Mouse (Mus musculus): ENCODE data around the gene Mpped2. TPM values are rescaled to one million over a fixed set of nuclear protein-coding genes. Genes with fewer than 3 reads are reported as not detected.

The Mpped2 gene
- total and polyA plus RNA-seq, 3 experiments: not detected

GRCm38 (mm10) chr2:106677449-106677848 lies 15.6 kb upstream of the Mpped2 start:
- no peak for TF ChIP-seq RCOR1 (conservative IDR thresholded peaks at IDR 0.05; ENCODE audit: low read depth, low read length)
- in situ Hi-C loops (cut with MboI; ENCODE audit: low pct_ligation_motif_present, low pct_unique_long_range_greater_than_20kb, low sequenced_read_pairs): no loop called here
- dilution Hi-C loops (cut with MboI; ENCODE audit: extremely low pct_ligation_motif_present, extremely low pct_unique_long_range_greater_than_20kb, low sequenced_read_pairs): no loop called here
- H3K36me3 ChIP-seq (replicated peaks in 1 of 2; ENCODE audit: control insufficient read depth in 1 of 2, insufficient read depth in 1 of 2, low read length in 1 of 2): no peaks in the 10 kb centered on the region
- no peak for DNase-seq (ENCODE audit: extremely low read depth)
- no peaks in the 10 kb centered on the region for H3K27me3 ChIP-seq (replicated peaks)
- H3K4me3 ChIP-seq (replicated peaks in 1 of 3; ENCODE audit: low read depth in 2 of 3, low read length in 2 of 3, poor library complexity in 1 of 3): no peak overlapping the region
- no peak overlapping the region for H3K9ac ChIP-seq (ENCODE audit: insufficient read depth, low read depth)
- peaks cover 58% of the 10 kb centered on the region for H3K9me3 ChIP-seq (replicated peaks; ENCODE audit: low read length)
- H3K27ac ChIP-seq (ENCODE audit: insufficient read depth, low read depth): no peak overlapping the region
- H3K4me1 ChIP-seq (ENCODE audit: control insufficient read depth in 1 of 2, insufficient read depth in 2 of 2): no peaks in the 10 kb centered on the region
- no peak overlapping the region for H3K4me2 ChIP-seq (ENCODE audit: insufficient read depth, low read depth, poor library complexity, severe bottlenecking)
- H3K79me2 ChIP-seq (replicated peaks; ENCODE audit: control insufficient read depth, extremely low read depth, insufficient read depth, poor library complexity, severe bottlenecking): no peaks in the 10 kb centered on the region

- no peaks in the 10 kb centered on the region for H3K36me3 ChIP-seq (replicated peaks in 1 of 2; ENCODE audit: control insufficient read depth in 1 of 2, insufficient read depth in 1 of 2, low read length in 1 of 2)
- in situ Hi-C loops (cut with MboI; ENCODE audit: low pct_ligation_motif_present, low pct_unique_long_range_greater_than_20kb, low sequenced_read_pairs): no loop called here
- TF ChIP-seq USF2 (conservative IDR thresholded peaks at IDR 0.05; ENCODE audit: low read depth, low read length) (no peak), USF1 (IDR thresholded peaks at IDR 0.05; ENCODE audit: low read depth, low read length) (no peak), IRF4 (IDR thresholded peaks at IDR 0.05; ENCODE audit: low read depth, low read length) (no peak), MAFK (IDR thresholded peaks at IDR 0.05; ENCODE audit: insufficient replicate concordance, low read length) (no peak), PAX5 (IDR thresholded peaks at IDR 0.05; ENCODE audit: low read length) (no peak), SIN3A (IDR thresholded peaks at IDR 0.05; ENCODE audit: low read length) (no peak), TBP (conservative IDR thresholded peaks at IDR 0.05; ENCODE audit: low read depth, low read length) (no peak), CHD1 (IDR thresholded peaks at IDR 0.05; ENCODE audit: low read depth, low read length) (no peak), GABPA (IDR thresholded peaks at IDR 0.05; ENCODE audit: insufficient replicate concordance, low read depth, low read length) (no peak), ZNF384 (IDR thresholded peaks at IDR 0.05; ENCODE audit: low read depth, low read length) (no peak), POLR2A (IDR thresholded peaks at IDR 0.05; ENCODE audit: low read depth, low read length) (no peak)
These were observed 13.2 kb upstream of the Mpped2 start for GRCm38 (mm10) chr2:106679720-106680455.

GRCm38 (mm10) chr2:106683185-106683831 lies 9.8 kb upstream of the Mpped2 start:
- Histone ChIP-seq H3K27ac (ENCODE audit: insufficient read depth, low read depth) (no peak overlapping the region), H3K4me1 (ENCODE audit: control insufficient read depth in 1 of 2, insufficient read depth in 2 of 2) (no peaks in the 10 kb centered on the region), H3K9me3 (replicated peaks; ENCODE audit: low read length) (peaks cover 44% of the 10 kb centered on the region), H3K79me2 (replicated peaks; ENCODE audit: control insufficient read depth, extremely low read depth, insufficient read depth, poor library complexity, severe bottlenecking) (no peaks in the 10 kb centered on the region), H3K36me3 (replicated peaks in 1 of 2; ENCODE audit: control insufficient read depth in 1 of 2, insufficient read depth in 1 of 2, low read length in 1 of 2) (no peaks in the 10 kb centered on the region), H3K9ac (ENCODE audit: insufficient read depth, low read depth) (no peak overlapping the region), H3K4me2 (ENCODE audit: insufficient read depth, low read depth, poor library complexity, severe bottlenecking) (no peak overlapping the region), H3K27me3 (replicated peaks) (no peaks in the 10 kb centered on the region), H3K4me3 (replicated peaks in 1 of 3; ENCODE audit: low read depth in 2 of 3, low read length in 2 of 3, poor library complexity in 1 of 3) (no peak overlapping the region)
- DNase-seq (ENCODE audit: extremely low read depth): no peak
- in situ Hi-C loops (cut with MboI; ENCODE audit: low pct_ligation_motif_present, low pct_unique_long_range_greater_than_20kb, low sequenced_read_pairs): no loop called here
- dilution Hi-C loops (cut with MboI; ENCODE audit: extremely low pct_ligation_motif_present, extremely low pct_unique_long_range_greater_than_20kb, low sequenced_read_pairs): no loop called here
- TF ChIP-seq ZC3H11A (IDR thresholded peaks at IDR 0.05; ENCODE audit: low read depth, low read length) (no peak), HCFC1 (IDR thresholded peaks at IDR 0.05; ENCODE audit: low read depth, low read length) (no peak), PAX5 (IDR thresholded peaks at IDR 0.05; ENCODE audit: low read length) (no peak), EP300 (IDR thresholded peaks at IDR 0.05; ENCODE audit: low read length) (no peak), MYC (IDR thresholded peaks at IDR 0.05; ENCODE audit: low read depth, low read length) (no peak), CHD2 (IDR thresholded peaks at IDR 0.05; ENCODE audit: low read length) (no peak), USF1 (IDR thresholded peaks at IDR 0.05; ENCODE audit: low read depth, low read length) (no peak), POLR2A (IDR thresholded peaks at IDR 0.05; ENCODE audit: low read depth, low read length) (no peak), CHD1 (IDR thresholded peaks at IDR 0.05; ENCODE audit: low read depth, low read length) (no peak), SMC3 (IDR thresholded peaks at IDR 0.05; ENCODE audit: low read depth, low read length) (no peak), MEF2A (IDR thresholded peaks at IDR 0.05; ENCODE audit: borderline replicate concordance, low read depth, low read length) (no peak), MAZ (IDR thresholded peaks at IDR 0.05; ENCODE audit: low read depth, low read length) (no peak), ZNF384 (IDR thresholded peaks at IDR 0.05; ENCODE audit: low read depth, low read length) (no peak)

More at GRCm38 (mm10) chr2:106679720-106680455, 13.2 kb upstream of the Mpped2 start:
- no peak overlapping the region for H3K4me2 ChIP-seq (ENCODE audit: insufficient read depth, low read depth, poor library complexity, severe bottlenecking)
- no peak overlapping the region for H3K27ac ChIP-seq (ENCODE audit: insufficient read depth, low read depth)
- dilution Hi-C loops (cut with MboI; ENCODE audit: extremely low pct_ligation_motif_present, extremely low pct_unique_long_range_greater_than_20kb, low sequenced_read_pairs): no loop called here
- H3K79me2 ChIP-seq (replicated peaks; ENCODE audit: control insufficient read depth, extremely low read depth, insufficient read depth, poor library complexity, severe bottlenecking): no peaks in the 10 kb centered on the region
- DNase-seq (ENCODE audit: extremely low read depth): no peak
- no peaks in the 10 kb centered on the region for H3K27me3 ChIP-seq (replicated peaks)
- no peak overlapping the region for H3K4me3 ChIP-seq (replicated peaks in 1 of 3; ENCODE audit: low read depth in 2 of 3, low read length in 2 of 3, poor library complexity in 1 of 3)
- no peak overlapping the region for H3K9ac ChIP-seq (ENCODE audit: insufficient read depth, low read depth)
- H3K4me1 ChIP-seq (ENCODE audit: control insufficient read depth in 1 of 2, insufficient read depth in 2 of 2): no peaks in the 10 kb centered on the region
- peaks cover 54% of the 10 kb centered on the region for H3K9me3 ChIP-seq (replicated peaks; ENCODE audit: low read length)

All from CH12.LX (cell line).